Mouse (Mus musculus) stomach, postnatal 0 days (tissue): ENCODE results near the gene Cep55. TPM values are rescaled to one million over a fixed set of nuclear protein-coding genes. Genes with fewer than 3 reads are reported as not detected.
A peak's percentile ranks its signal among the peaks of the same experiment; 100 is the strongest.

ENCODE experiments used
- ATAC-seq: fragments of 200-750 bp; cut with Nextera tagmentation; 2 replicates; pipeline ENCODE4 v1.8.0; 2017; ENCODE audit not compliant: low FRiP score, low TSS enrichment
- DNase-seq: peaks from one replicate; pipeline ENCODE4 v3.0.0-alpha.2; 2016; ENCODE audit warnings: low spot score
- H3K27ac ChIP-seq: fragments of 300-500 bp; sonication (generic); replicated peaks from 2 replicates; pipeline ENCODE4 v1.5.1; 2014; ENCODE audit warnings: mild to moderate bottlenecking, control low read depth
- H3K27me3 ChIP-seq: fragments of 300-500 bp; sonication (generic); 2 replicates; pipeline ENCODE4 v1.6.1; 2014; ENCODE audit warnings: low read length; ENCODE audit not compliant: control insufficient read depth, insufficient read depth
- H3K36me3 ChIP-seq: fragments of 300-500 bp; sonication (generic); 2 replicates; pipeline ENCODE4 v1.6.1; 2014; ENCODE audit warnings: low read length, mixed read lengths; ENCODE audit not compliant: control insufficient read depth, insufficient read depth
- H3K4me1 ChIP-seq: fragments of 300-500 bp; sonication (generic); replicated peaks from 2 replicates; pipeline ENCODE4 v1.6.1; 2014; ENCODE audit warnings: antibody characterized with exemption; ENCODE audit not compliant: control insufficient read depth, insufficient read depth
- H3K4me2 ChIP-seq: fragments of 300-500 bp; sonication (generic); replicated peaks from 2 replicates; pipeline ENCODE4 v1.6.1; 2014; ENCODE audit warnings: low read depth, mild to moderate bottlenecking, control low read depth, moderate library complexity
- H3K4me3 ChIP-seq: fragments of 300-500 bp; sonication (generic); 2 replicates; pipeline ENCODE4 v1.5.1; 2014; ENCODE audit warnings: low read depth, low read length, control low read depth
- H3K9ac ChIP-seq: fragments of 300-500 bp; sonication (generic); 2 replicates; pipeline ENCODE4 v1.6.1; 2014; ENCODE audit warnings: mild to moderate bottlenecking, low read length, control low read depth, mixed read lengths
- H3K9me3 ChIP-seq: fragments of 300-500 bp; sonication (generic); 2 replicates; pipeline ENCODE4 v1.6.1; 2016; ENCODE audit warnings: low read length; ENCODE audit not compliant: control insufficient read depth
- CTCF ChIP-seq: IDR thresholded peaks from 2 replicates; pipeline ENCODE4 v1.5.1; 2016; ENCODE audit warnings: antibody characterized with exemption, low read depth, mild to moderate bottlenecking, moderate library complexity
- EP300 ChIP-seq: optimal IDR thresholded peaks from 2 replicates; pipeline ENCODE3; 2016; ENCODE audit warnings: antibody characterized with exemption
- WGBS: fragments of 180-500 bp; shearing (Covaris S2); extraction: QIAGEN DNeasy Blood & Tissue Kit; methylation state at CpG from one replicate; pipeline ENCODE4 v1.1.7; 2014; 5-methylcytosine and 5-hydroxymethylcytosine counted together
- polyA plus RNA-seq: library from polyadenylated mRNA; unstranded; fragments of >200 nt; fragmentation: Nextera tagmentation; extraction: Ambion mirVana; gene quantifications from 2 replicates; pipeline ENCODE4 v1.2.1, GENCODE M21; 2015

Gene Cep55
- polyA plus RNA-seq, 1 experiment from 2014 or later, result 8.7 TPM

GRCm38 (mm10) chr19:38023603-38024002 lies 31.2 kb upstream of the Cep55 start:
- Histone ChIP-seq H3K4me1 (peaks cover 25% of the 10 kb centered on the region), H3K27me3 (no peaks in the 10 kb centered on the region), H3K9ac (no peak overlapping the region), H3K4me2 (no peak overlapping the region), H3K36me3 (no peaks in the 10 kb centered on the region), H3K4me3 (no peak overlapping the region), H3K9me3 (no peaks in the 10 kb centered on the region), H3K27ac (no peak overlapping the region)
- no peak for TF ChIP-seq CTCF
- TF ChIP-seq EP300, result no peak
- ATAC-seq (no peak), DNase-seq (no peak)
- WGBS, result 57% methylated on average over 4 of the region's 4 CpGs

- H3K9ac ChIP-seq, result no peak overlapping the region
- H3K27me3 ChIP-seq, result no peaks in the 10 kb centered on the region
- no peaks in the 10 kb centered on the region for H3K9me3 ChIP-seq
- H3K4me3 ChIP-seq, result no peak overlapping the region
- peaks cover 27% of the 10 kb centered on the region for H3K4me1 ChIP-seq
- no peaks in the 10 kb centered on the region for H3K36me3 ChIP-seq
- WGBS, result 25% methylated on average over 8 of the region's 9 CpGs
- peak overlapping the region; percentile 82 for H3K27ac ChIP-seq
- ATAC-seq, result peak; percentile 79
- no peak overlapping the region for H3K4me2 ChIP-seq
- no peak for TF ChIP-seq EP300
- no peak for TF ChIP-seq CTCF
- peak; percentile 74 for DNase-seq
Measured at GRCm38 (mm10) chr19:38025254-38026041, 29.4 kb upstream of the Cep55 start.

- H3K4me2 ChIP-seq, result peak overlapping the region; percentile 15; the same call in 1 of the 2 replicates
- TF ChIP-seq EP300 (no peak), CTCF (no peak)
Measured at GRCm38 (mm10) chr19:38026211-38026624, 28.6 kb upstream of the Cep55 start.

GRCm38 (mm10) chr19:38027389-38027788 lies 27.4 kb upstream of the Cep55 start:
- Histone ChIP-seq H3K4me2 (no peak overlapping the region), H3K4me3 (no peak overlapping the region), H3K4me1 (peaks cover 30% of the 10 kb centered on the region), H3K36me3 (no peaks in the 10 kb centered on the region), H3K27ac (peak overlapping the region; percentile 59), H3K9ac (no peak overlapping the region), H3K27me3 (no peaks in the 10 kb centered on the region), H3K9me3 (no peaks in the 10 kb centered on the region)
- TF ChIP-seq EP300 (no peak), CTCF (no peak)
- DNase-seq (no peak), ATAC-seq (no peak)
- 72% methylated on average over 6 of the region's 6 CpGs for WGBS

More at GRCm38 (mm10) chr19:38026211-38026624, 28.6 kb upstream of the Cep55 start:
- Histone ChIP-seq H3K27ac (peak overlapping the region; percentile 82), H3K27me3 (no peaks in the 10 kb centered on the region), H3K36me3 (no peaks in the 10 kb centered on the region), H3K9me3 (no peaks in the 10 kb centered on the region), H3K4me1 (peaks cover 29% of the 10 kb centered on the region), H3K4me3 (no peak overlapping the region), H3K9ac (no peak overlapping the region)
- 40% methylated on average over 8 of the region's 8 CpGs for WGBS
- ATAC-seq (peak; percentile 58; the same call in 1 of the 2 replicates), DNase-seq (peak; percentile 66)

GRCm38 (mm10) chr19:38027881-38028521 lies 26.8 kb upstream of the Cep55 start:
- no peak for ATAC-seq
- no peak overlapping the region for H3K4me3 ChIP-seq
- no peak for TF ChIP-seq CTCF
- no peak for TF ChIP-seq EP300
- no peak overlapping the region for H3K9ac ChIP-seq
- no peaks in the 10 kb centered on the region for H3K36me3 ChIP-seq
- peaks cover 27% of the 10 kb centered on the region for H3K4me1 ChIP-seq
- DNase-seq, result peak; percentile 43
- WGBS, result 31% methylated on average over 10 of the region's 10 CpGs
- no peaks in the 10 kb centered on the region for H3K27me3 ChIP-seq
- peak overlapping the region; percentile 59 for H3K27ac ChIP-seq
- H3K9me3 ChIP-seq, result no peaks in the 10 kb centered on the region
- H3K4me2 ChIP-seq, result no peak overlapping the region

- Histone ChIP-seq H3K4me3 (no peak overlapping the region), H3K4me1 (peaks cover 24% of the 10 kb centered on the region), H3K4me2 (peak overlapping the region; percentile 34; the same call in 1 of the 2 replicates), H3K27ac (peak overlapping the region; percentile 77), H3K27me3 (no peaks in the 10 kb centered on the region), H3K36me3 (no peaks in the 10 kb centered on the region), H3K9ac (no peak overlapping the region), H3K9me3 (no peaks in the 10 kb centered on the region)
- ATAC-seq (no peak), DNase-seq (no peak)
- TF ChIP-seq EP300 (no peak), CTCF (no peak)
- WGBS, result 41% methylated on average over 3 of the region's 3 CpGs
Measured at GRCm38 (mm10) chr19:38029292-38029691, 25.5 kb upstream of the Cep55 start.
